Mouse (Mus musculus) midbrain, embryonic 13.5 days (tissue): ENCODE results near the gene Tnp2. TPM values are rescaled to one million over a fixed set of nuclear protein-coding genes. Genes with fewer than 3 reads are reported as not detected.
"Not testable (repeated sequence)": the region's sequence is repeated elsewhere in the genome, so short reads cannot be mapped to it uniquely, and the experiment has no call there.

Source experiments
- ATAC-seq: fragments of 200-750 bp; cut with Nextera tagmentation; 2 replicates; pipeline ENCODE4 v1.8.0; 2017; ENCODE audit warnings: mild to moderate bottlenecking, moderate TSS enrichment, moderate library complexity
- H3K27ac ChIP-seq: fragments of 300-500 bp; sonication (generic); 2 replicates; pipeline ENCODE4 v1.5.1; 2015; ENCODE audit warnings: inconsistent platforms, mild to moderate bottlenecking, moderate library complexity
- H3K27me3 ChIP-seq: fragments of 300-500 bp; sonication (generic); 2 replicates; pipeline ENCODE4 v1.6.1; 2015; ENCODE audit warnings: mild to moderate bottlenecking, inconsistent platforms
- H3K36me3 ChIP-seq: fragments of 300-500 bp; sonication (generic); 2 replicates; pipeline ENCODE4 v1.6.1; 2015; ENCODE audit warnings: mild to moderate bottlenecking, inconsistent platforms
- H3K4me1 ChIP-seq: fragments of 300-500 bp; sonication (generic); replicated peaks from 2 replicates; pipeline ENCODE4 v1.6.1; 2015; ENCODE audit warnings: inconsistent platforms
- H3K4me2 ChIP-seq: fragments of 300-500 bp; sonication (generic); replicated peaks from 2 replicates; pipeline ENCODE4 v1.6.1; 2015; ENCODE audit warnings: moderate library complexity, mild to moderate bottlenecking, inconsistent platforms
- H3K4me3 ChIP-seq: fragments of 300-500 bp; sonication (generic); replicated peaks from 2 replicates; pipeline ENCODE4 v1.5.1; 2015; ENCODE audit warnings: mild to moderate bottlenecking, inconsistent platforms
- H3K9ac ChIP-seq: fragments of 300-500 bp; sonication (generic); replicated peaks from 2 replicates; pipeline ENCODE4 v1.6.1; 2015; ENCODE audit warnings: mild to moderate bottlenecking, inconsistent platforms
- H3K9me3 ChIP-seq: fragments of 300-500 bp; sonication (generic); 2 replicates; pipeline ENCODE4 v1.6.1; 2016; ENCODE audit warnings: mild to moderate bottlenecking, inconsistent platforms
- WGBS: fragments of 180-500 bp; shearing (Covaris S2); methylation state at CpG from one replicate; pipeline ENCODE4 v1.1.7; 2015; 5-methylcytosine and 5-hydroxymethylcytosine counted together
- polyA plus RNA-seq: library from polyadenylated mRNA; unstranded; fragments of >200 nt; fragmentation: Nextera tagmentation; extraction: Ambion mirVana; gene quantifications from 2 replicates; pipeline ENCODE4 v1.2.1, GENCODE M21; 2015

The Tnp2 gene
- polyA plus RNA-seq, 1 experiment from 2014 or later = not detected

DNA sequence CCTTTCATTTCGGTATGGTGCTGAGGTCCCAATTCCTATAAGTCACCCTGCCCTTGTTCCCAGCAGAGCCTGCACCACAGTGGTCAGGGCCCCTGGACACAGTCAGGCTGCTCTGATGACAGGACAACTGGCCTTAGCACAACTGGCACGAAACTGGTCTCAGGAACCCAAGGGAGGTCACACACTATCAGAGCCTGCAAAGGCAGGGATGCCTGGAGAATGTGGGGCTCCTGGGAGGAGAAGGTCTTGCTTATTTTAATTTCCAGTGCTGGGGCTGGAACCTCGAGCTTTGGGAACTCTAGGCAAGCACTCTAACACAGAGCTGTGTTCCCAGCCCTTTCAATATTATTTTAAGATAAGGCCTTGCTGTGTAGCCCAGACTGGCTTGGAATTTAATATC, 31.5 kb upstream of the Tnp2 start:
- H3K4me3 ChIP-seq = no peak overlapping the region
- 82% methylated on average over 3 of the region's 3 CpGs for WGBS
- H3K9me3 ChIP-seq = no peaks in the 10 kb centered on the region
- H3K27me3 ChIP-seq = no peaks in the 10 kb centered on the region
- H3K36me3 ChIP-seq = no peaks in the 10 kb centered on the region
- H3K4me1 ChIP-seq = no peaks in the 10 kb centered on the region
- no peak overlapping the region for H3K4me2 ChIP-seq
- H3K9ac ChIP-seq = no peak overlapping the region
- H3K27ac ChIP-seq = no peak overlapping the region
- no peak for ATAC-seq

DNA sequence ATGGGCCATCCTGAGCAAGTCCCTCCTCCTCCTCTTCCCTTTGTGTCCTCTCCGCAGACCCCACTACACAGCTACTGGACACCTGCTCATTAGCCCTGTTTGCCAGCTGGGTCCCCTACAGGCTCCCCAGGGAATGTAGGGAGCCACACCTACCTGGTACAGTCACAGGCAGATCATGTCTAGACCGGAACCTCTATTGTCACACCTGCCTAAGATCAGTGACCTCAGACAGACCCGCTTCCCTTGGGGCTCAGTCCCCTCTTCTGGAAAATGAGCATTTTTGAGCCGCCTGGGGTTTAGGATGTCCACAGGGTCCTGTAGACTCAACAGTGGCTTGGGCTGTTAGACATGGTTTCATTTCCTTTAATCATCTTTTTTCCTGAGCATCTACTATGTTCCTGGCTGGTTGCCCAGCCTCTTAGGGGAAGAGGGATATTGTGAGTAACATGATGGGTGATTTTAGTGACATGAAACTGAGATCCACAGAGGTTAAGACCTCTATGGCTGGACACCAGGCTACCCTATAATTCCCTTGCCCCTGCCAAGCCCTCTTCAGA, 30.2 kb upstream of the Tnp2 start:
- Histone ChIP-seq H3K9ac (no peak overlapping the region), H3K9me3 (no peaks in the 10 kb centered on the region), H3K27ac (no peak overlapping the region), H3K4me2 (no peak overlapping the region), H3K36me3 (no peaks in the 10 kb centered on the region), H3K27me3 (no peaks in the 10 kb centered on the region), H3K4me3 (no peak overlapping the region), H3K4me1 (no peaks in the 10 kb centered on the region)
- no peak for ATAC-seq
- WGBS = 88% methylated on average over 4 of the region's 4 CpGs

GRCm38 (mm10) chr16:10814864-10815263, 26.4 kb upstream of the Tnp2 start:
- H3K27me3 ChIP-seq = no peaks in the 10 kb centered on the region
- H3K4me1 ChIP-seq = no peaks in the 10 kb centered on the region
- no peaks in the 10 kb centered on the region for H3K36me3 ChIP-seq
- H3K9ac ChIP-seq = no peak overlapping the region
- no peak for ATAC-seq
- WGBS = 91% methylated on average over 4 of the region's 4 CpGs
- H3K9me3 ChIP-seq = no peaks in the 10 kb centered on the region
- H3K4me3 ChIP-seq = no peak overlapping the region
- H3K4me2 ChIP-seq = no peak overlapping the region
- no peak overlapping the region for H3K27ac ChIP-seq

- Histone ChIP-seq H3K9ac (no peak overlapping the region), H3K4me1 (no peaks in the 10 kb centered on the region), H3K9me3 (no peaks in the 10 kb centered on the region), H3K4me2 (no peak overlapping the region), H3K36me3 (no peaks in the 10 kb centered on the region), H3K27ac (no peak overlapping the region), H3K4me3 (no peak overlapping the region), H3K27me3 (no peaks in the 10 kb centered on the region)
- WGBS = 83% methylated on average over 4 of the region's 4 CpGs
- ATAC-seq = no peak
Measured at GRCm38 (mm10) chr16:10813726-10814125, 25.3 kb upstream of the Tnp2 start.

DNA sequence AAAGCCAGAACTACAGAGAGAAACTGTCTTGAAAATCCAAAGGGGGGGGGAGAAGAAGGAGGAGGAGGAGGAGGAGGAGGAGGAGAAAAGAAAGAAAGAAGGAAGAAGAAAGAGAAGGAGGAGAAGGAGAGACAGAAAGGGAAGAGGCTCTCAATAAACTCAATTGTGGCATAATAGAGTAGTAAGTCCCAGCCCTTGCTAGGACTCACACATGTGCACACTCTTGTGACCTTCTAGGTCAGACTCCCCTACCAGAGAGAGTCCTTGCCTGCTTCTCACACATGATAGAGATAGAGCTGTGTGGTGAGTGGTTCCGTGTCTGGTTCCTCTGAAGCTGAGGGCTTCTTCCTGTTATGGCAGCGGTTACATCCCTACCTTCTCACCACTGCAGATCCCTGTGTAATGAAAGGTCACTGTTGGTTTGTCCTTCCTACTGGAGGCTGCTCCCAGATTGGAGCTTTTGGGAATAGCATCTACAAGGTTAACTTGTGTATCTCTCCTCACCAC, 24.5 kb upstream of the Tnp2 start, which contains the start of gene Gm11172:
Gm11172 (plus strand) TSS at position 51 of the 507 bp plus-strand sequence.
- WGBS = 100% methylated on average over 2 of the region's 2 CpGs
- Histone ChIP-seq H3K9ac (no peak within 1 kb of the TSS), H3K36me3 (no peaks in the 10 kb centered on the region), H3K4me3 (no peak within 1 kb of the TSS), H3K9me3 (no peaks in the 10 kb centered on the region), H3K4me1 (no peaks in the 10 kb centered on the region), H3K27me3 (no peaks in the 10 kb centered on the region), H3K27ac (no peak within 1 kb of the TSS), H3K4me2 (no peak within 1 kb of the TSS)
- ATAC-seq = no peak

DNA sequence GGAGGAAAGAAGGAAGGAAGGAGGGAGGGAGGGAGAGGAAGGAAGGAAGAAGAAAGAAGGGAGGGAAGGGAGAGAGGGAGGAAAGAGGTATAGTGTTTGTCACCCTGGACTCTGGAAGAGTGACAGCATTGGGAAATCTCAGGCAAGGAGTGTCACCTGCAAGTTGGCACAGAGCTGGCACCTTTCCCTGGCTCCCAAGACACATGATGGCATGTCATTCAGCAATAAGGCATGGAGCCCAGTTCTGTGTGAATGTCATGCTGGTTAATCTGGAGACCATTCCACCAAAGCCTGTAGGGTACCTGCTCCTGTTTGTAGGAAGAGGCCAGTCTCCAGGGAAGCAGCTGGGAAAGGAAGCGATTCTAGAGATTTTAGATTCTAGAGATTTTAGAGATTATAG, 21.9 kb upstream of the Tnp2 start:
- H3K9ac ChIP-seq = no peak overlapping the region
- 96% methylated on average over 1 of the region's 1 CpGs for WGBS

DNA sequence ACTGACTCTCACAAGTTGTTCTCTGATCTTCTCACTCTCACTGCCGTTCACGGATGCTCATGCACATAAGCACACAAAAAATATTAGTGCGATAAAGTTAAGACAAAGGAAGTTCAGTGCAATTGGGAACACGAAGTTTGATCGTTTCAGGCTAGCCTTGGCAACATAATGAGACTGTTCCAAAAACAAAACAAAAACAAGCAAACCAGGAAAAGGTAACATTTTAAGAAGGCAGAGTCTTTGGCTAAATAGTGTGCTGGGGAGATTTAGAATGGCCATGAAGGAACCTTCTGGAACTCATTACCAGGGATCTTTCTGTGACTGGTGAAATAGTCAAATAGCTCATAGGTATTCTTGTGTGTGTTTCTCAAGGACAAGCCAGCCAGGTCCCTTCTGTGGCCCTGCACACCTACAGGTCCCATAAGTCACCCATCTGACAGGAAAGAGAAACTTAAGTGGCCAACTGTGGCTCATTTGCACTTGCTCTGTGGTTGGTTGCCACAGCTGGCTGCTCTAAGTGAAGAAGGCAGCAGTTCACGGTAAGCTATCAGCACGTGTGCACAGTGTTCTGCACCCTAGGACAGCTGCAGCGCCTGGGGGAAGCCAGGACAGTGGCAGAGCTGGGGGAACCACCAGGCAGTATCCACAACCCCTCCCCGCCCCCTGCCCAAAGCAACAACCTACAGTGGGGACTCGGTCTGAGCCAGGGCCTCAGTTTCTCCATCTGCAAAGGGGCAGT, 17.5 kb upstream of the Tnp2 start, which contains the start of gene Prm1:
Prm1 (minus strand) TSS at position 51 of the 739 bp plus-strand sequence.
- no peak within 1 kb of the TSS for H3K4me2 ChIP-seq
- H3K4me1 ChIP-seq = no peaks in the 10 kb centered on the region
- H3K9ac ChIP-seq = no peak within 1 kb of the TSS
- WGBS = 85% methylated on average over 10 of the region's 10 CpGs
- H3K36me3 ChIP-seq = no peaks in the 10 kb centered on the region
- no peaks in the 10 kb centered on the region for H3K27me3 ChIP-seq
- H3K27ac ChIP-seq = no peak within 1 kb of the TSS
- ATAC-seq = no peak
- H3K9me3 ChIP-seq = no peaks in the 10 kb centered on the region
- no peak within 1 kb of the TSS for H3K4me3 ChIP-seq

More for the DNA sequence above, 21.9 kb upstream of the Tnp2 start:
- Histone ChIP-seq H3K27ac (no peak overlapping the region), H3K36me3 (no peaks in the 10 kb centered on the region), H3K27me3 (no peaks in the 10 kb centered on the region), H3K4me1 (no peaks in the 10 kb centered on the region), H3K4me3 (no peak overlapping the region), H3K9me3 (no peaks in the 10 kb centered on the region), H3K4me2 (no peak overlapping the region)
- no peak for ATAC-seq

DNA sequence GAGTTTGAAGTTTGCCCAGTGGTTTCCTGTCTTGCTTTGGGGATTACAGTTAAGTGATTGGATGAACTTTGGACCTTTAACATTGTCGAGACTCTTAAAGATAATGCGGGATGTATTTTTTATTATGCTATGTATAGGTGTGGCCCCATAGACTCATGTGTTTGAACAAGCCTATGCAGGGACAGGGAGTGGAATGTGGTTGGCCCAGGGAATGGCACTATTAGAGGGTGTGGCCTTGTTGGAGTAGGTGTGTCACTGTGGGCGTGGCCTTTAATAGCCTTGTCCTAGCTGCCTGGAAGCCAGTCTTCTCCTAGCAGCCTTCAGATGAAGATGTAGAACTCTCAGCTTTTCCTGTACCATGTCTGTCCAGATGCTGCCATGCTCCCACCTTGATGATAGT, 14.0 kb upstream of the Tnp2 start:
- not testable (repeated sequence) for H3K4me1 ChIP-seq, H3K9ac ChIP-seq, H3K27ac ChIP-seq, H3K4me2 ChIP-seq, H3K36me3 ChIP-seq, H3K9me3 ChIP-seq, ATAC-seq, H3K27me3 ChIP-seq, H3K4me3 ChIP-seq
- 91% methylated on average over 3 of the region's 3 CpGs for WGBS

DNA sequence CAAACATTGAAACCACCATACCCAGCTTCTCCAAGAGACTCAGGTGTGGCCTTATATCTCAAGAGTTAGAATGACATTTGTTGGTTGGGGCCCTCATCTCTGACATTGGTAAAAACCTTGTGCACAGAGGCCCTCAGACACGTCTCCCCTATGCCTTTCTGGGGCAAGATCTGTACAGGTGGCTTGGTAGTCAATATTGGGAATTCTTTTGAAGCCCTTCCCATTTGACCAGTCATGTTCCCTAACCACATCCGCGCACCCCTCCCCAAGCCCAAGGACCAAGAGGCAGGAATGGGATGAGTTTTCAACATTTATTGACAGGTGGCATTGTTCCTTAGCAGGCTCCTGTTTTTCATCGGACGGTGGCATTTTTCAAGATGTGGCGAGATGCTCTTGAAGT, 7.6 kb upstream of the Tnp2 start, which contains the start of gene Prm2:
Prm2 (minus strand) TSS at position 101 of the 400 bp plus-strand sequence.
- Histone ChIP-seq H3K27ac (no peak within 1 kb of the TSS), H3K36me3 (no peaks in the 10 kb centered on the region), H3K4me1 (no peaks in the 10 kb centered on the region), H3K27me3 (peaks cover 11% of the 10 kb centered on the region; the same call in 1 of the 2 replicates), H3K4me3 (no peak within 1 kb of the TSS), H3K9ac (no peak within 1 kb of the TSS), H3K4me2 (no peak within 1 kb of the TSS), H3K9me3 (no peaks in the 10 kb centered on the region; the same call in 1 of the 2 replicates)
- ATAC-seq = no peak
- WGBS = 84% methylated on average over 6 of the region's 6 CpGs

DNA sequence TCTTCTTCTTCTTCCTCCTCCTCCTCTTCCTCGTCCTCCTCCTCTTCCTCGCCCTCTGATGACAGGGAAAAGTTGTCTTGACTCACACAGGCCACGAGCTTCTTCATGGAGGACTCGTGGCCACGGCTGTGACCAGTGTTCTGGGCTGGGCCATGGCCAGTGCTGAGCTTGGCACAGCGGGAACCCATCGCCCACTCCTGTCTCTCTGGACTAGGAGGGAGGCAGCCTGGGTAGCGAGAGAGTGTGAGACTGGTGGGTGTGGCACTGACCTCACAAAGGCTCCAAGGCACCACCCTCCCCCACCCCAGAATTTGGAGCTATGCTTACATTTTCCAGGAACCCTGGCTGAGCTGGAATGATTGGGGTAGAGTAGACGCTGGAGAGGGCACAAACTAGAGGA, 2.2 kb upstream of the Tnp2 start, which contains the start of gene Prm3:
Prm3 (minus strand) TSS at position 213 of the 400 bp plus-strand sequence.
- no peak within 1 kb of the TSS for H3K9ac ChIP-seq
- H3K36me3 ChIP-seq = no peaks in the 10 kb centered on the region
- no peak within 1 kb of the TSS for H3K4me3 ChIP-seq
- H3K4me2 ChIP-seq = no peak within 1 kb of the TSS
- 77% methylated on average over 9 of the region's 9 CpGs for WGBS
- no peak within 1 kb of the TSS for H3K27ac ChIP-seq
- no peak for ATAC-seq
- peaks cover 5% of the 10 kb centered on the region for H3K4me1 ChIP-seq
- H3K27me3 ChIP-seq = 0 out of 2 replicates have a peak, but pooled peaks cover under 1% of the 10 kb centered on the region
- no peaks in the 10 kb centered on the region; the same call in 1 of the 2 replicates for H3K9me3 ChIP-seq

- no peak overlapping the region for H3K9ac ChIP-seq
- no peak overlapping the region for H3K4me2 ChIP-seq
- peaks cover 15% of the 10 kb centered on the region for H3K4me1 ChIP-seq
- no peak for ATAC-seq
- no peaks in the 10 kb centered on the region; the same call in 1 of the 2 replicates for H3K9me3 ChIP-seq
- no peaks in the 10 kb centered on the region for H3K36me3 ChIP-seq
- 57% methylated on average over 4 of the region's 4 CpGs for WGBS
- no peak overlapping the region for H3K4me3 ChIP-seq
- no peak overlapping the region for H3K27ac ChIP-seq
- peaks cover 11% of the 10 kb centered on the region for H3K27me3 ChIP-seq
Measured at GRCm38 (mm10) chr16:10788866-10789265, 406 bp upstream of the Tnp2 start.

- no peak for ATAC-seq
- Histone ChIP-seq H3K27ac (no peak overlapping the region), H3K9me3 (no peaks in the 10 kb centered on the region; the same call in 1 of the 2 replicates), H3K4me3 (no peak overlapping the region), H3K4me2 (no peak overlapping the region), H3K9ac (no peak overlapping the region), H3K36me3 (no peaks in the 10 kb centered on the region), H3K27me3 (peaks cover 23% of the 10 kb centered on the region), H3K4me1 (peaks cover 20% of the 10 kb centered on the region)
- 85% methylated on average over 7 of the region's 7 CpGs for WGBS
Measured at GRCm38 (mm10) chr16:10787548-10788058, 857 bp downstream of the Tnp2 start.
